8 mouse cellular contexts compared by ENCODE assay signal in genomic region chr16:52094735-52095459, GRCm38 (mm10).
A peak's percentile ranks its signal among the peaks of the same experiment; 100 is the strongest.
DNase-seq lines count a peak whose midpoint lies in the region; ATAC-seq and TF ChIP-seq lines count a peak whose summit lies in the region.

No protein-coding gene starts in this region.

- peaks cover 8% of the 10 kb centered on the region; the same call in 1 of the 2 replicates for H3K4me1 ChIP-seq in liver, adult 2 months (ENCODE audit: control insufficient read depth, insufficient read depth, low read length)
- peaks cover 50% of the 10 kb centered on the region for H3K4me1 ChIP-seq in heart, postnatal 0 days (ENCODE audit: control insufficient read depth, insufficient read depth)

- no peaks in the 10 kb centered on the region; the same call in 1 of the 2 replicates for H3K79me2 ChIP-seq in liver, adult 2 months (ENCODE audit: control insufficient read depth, insufficient read depth, low read length)

- peak; percentile 53 for ATAC-seq in common myeloid progenitor, adult 5-6 weeks (replicated peaks; ENCODE audit: low read depth, poor library complexity, severe bottlenecking)
- peak; percentile 73 for ATAC-seq in heart, postnatal 0 days (ENCODE audit: insufficient read depth, low read depth)

- no peak overlapping the region for H3K4me2 ChIP-seq in heart, postnatal 0 days (ENCODE audit: low read depth, low read length)

- DNase-seq in liver, adult 2 months (ENCODE audit: extremely low read depth, low read depth, low spot score), result peak; percentile 59
- no peak for DNase-seq in liver
- DNase-seq in heart, postnatal 0 days (ENCODE audit: low spot score), result peak; percentile 72
- peak; percentile 90 for DNase-seq in skeletal muscle tissue, adult 2 months (ENCODE audit: low read depth, low spot score)
- DNase-seq in layer of hippocampus, postnatal 14 days (ENCODE audit: low spot score in 2 of 2), result no peak
- DNase-seq in left cerebral cortex, adult 8-10 months (ENCODE audit: low spot score in 2 of 2), result no peak
- no peak for DNase-seq in embryo, embryonic 9.5 days (ENCODE audit: extremely low spot score)

- no peak overlapping the region for H3K9ac ChIP-seq in liver, adult 2 months (ENCODE audit: low read depth, low read length)
- H3K9ac ChIP-seq in heart, postnatal 0 days (replicated peaks; ENCODE audit: low read depth, low read length), result no peak overlapping the region

- TF ChIP-seq CTCF in liver, adult 2 months (IDR thresholded peaks at IDR 0.05; ENCODE audit: low read depth, low read length), result no peak
- TF ChIP-seq CTCF in heart, postnatal 0 days (IDR thresholded peaks at IDR 0.05; ENCODE audit: low read depth), result no peak

- no peak for TF ChIP-seq EP300 in heart, postnatal 0 days (IDR thresholded peaks at IDR 0.05; ENCODE audit: low read depth)

- H3K9me3 ChIP-seq in heart, postnatal 0 days (replicated peaks; ENCODE audit: control insufficient read depth, low read length), result no peaks in the 10 kb centered on the region

- no peak overlapping the region for H3K27ac ChIP-seq in liver, adult 2 months (replicated peaks; ENCODE audit: insufficient read depth, low read depth, low read length)
- H3K27ac ChIP-seq in heart, postnatal 0 days (ENCODE audit: low read depth), result peak overlapping the region; percentile 74

- H3K36me3 ChIP-seq in liver, adult 2 months (ENCODE audit: control insufficient read depth, insufficient read depth, low read length), result no peaks in the 10 kb centered on the region
- H3K36me3 ChIP-seq in heart, postnatal 0 days (replicated peaks; ENCODE audit: control insufficient read depth, insufficient read depth, low read length), result no peaks in the 10 kb centered on the region

- no peak for TF ChIP-seq POLR2A in liver, adult 2 months (IDR thresholded peaks at IDR 0.05; ENCODE audit: extremely low read depth, insufficient read depth, low read length)

- H3K27me3 ChIP-seq in liver, adult 2 months (ENCODE audit: control insufficient read depth, insufficient read depth, low read length), result no peaks in the 10 kb centered on the region
- H3K27me3 ChIP-seq in heart, postnatal 0 days (ENCODE audit: control insufficient read depth, insufficient read depth, low read length), result no peaks in the 10 kb centered on the region

- H3K4me3 ChIP-seq in liver, adult 2 months (ENCODE audit: insufficient read depth, low read depth, low read length), result no peak overlapping the region
- H3K4me3 ChIP-seq in heart, postnatal 0 days (ENCODE audit: low read depth, low read length), result no peak overlapping the region

- WGBS in liver, adult 2 months, result 64% methylated on average over 10 of the region's 10 CpGs
- WGBS in heart, postnatal 0 days, result 50% methylated on average over 10 of the region's 10 CpGs

Comparison
In these comparisons a context has a peak if more than half of its experiments do, and no peak if none do; other contexts are left out.
1. DNase-seq: peak in liver, adult 2 months (single experiment), heart, postnatal 0 days (single experiment) and skeletal muscle tissue, adult 2 months (single experiment); none in liver (single experiment), layer of hippocampus, postnatal 14 days (0 of 2), left cerebral cortex, adult 8-10 months (0 of 2) and embryo, embryonic 9.5 days (single experiment).